Mouse (Mus musculus) midbrain, embryonic 14.5 days (tissue): Measurements from ENCODE around the gene Ddx28. TPM values are rescaled to one million over a fixed set of nuclear protein-coding genes. Genes with fewer than 3 reads are reported as not detected.
A peak's percentile ranks its signal among the peaks of the same experiment; 100 is the strongest.
"Not testable (repeated sequence)": the region's sequence is repeated elsewhere in the genome, so short reads cannot be mapped to it uniquely, and the experiment has no call there.

ENCODE experiments used
- ATAC-seq: fragments of 200-750 bp; cut with Nextera tagmentation; 2 replicates; pipeline ENCODE4 v1.8.0; 2017; ENCODE audit warnings: moderate number of reproducible peaks, moderate library complexity; ENCODE audit not compliant: low FRiP score, low TSS enrichment
- DNase-seq: peaks from one replicate; pipeline ENCODE4 v3.0.0-alpha.2; 2015
- H3K27ac ChIP-seq: fragments of 300-500 bp; sonication (generic); replicated peaks from 2 replicates; pipeline ENCODE4 v1.5.1; 2014; ENCODE audit warnings: mild to moderate bottlenecking, low read depth, low read length, moderate library complexity
- H3K27me3 ChIP-seq: fragments of 300-500 bp; sonication (generic); 2 replicates; pipeline ENCODE4 v1.6.1; 2014; ENCODE audit warnings: low read length, control low read depth, mixed read lengths; ENCODE audit not compliant: control insufficient read depth, insufficient read depth
- H3K36me3 ChIP-seq: fragments of 300-500 bp; sonication (generic); 2 replicates; pipeline ENCODE4 v1.6.1; 2014; ENCODE audit warnings: low read length, control low read depth; ENCODE audit not compliant: control insufficient read depth, insufficient read depth
- H3K4me1 ChIP-seq: fragments of 300-500 bp; sonication (generic); 2 replicates; pipeline ENCODE4 v1.6.1; 2014; ENCODE audit warnings: mild to moderate bottlenecking, antibody characterized with exemption, low read length, control low read depth; ENCODE audit not compliant: control insufficient read depth, insufficient read depth
- H3K4me2 ChIP-seq: fragments of 300-500 bp; sonication (generic); 2 replicates; pipeline ENCODE4 v1.6.1; 2014; ENCODE audit warnings: mild to moderate bottlenecking, low read length, moderate library complexity
- H3K4me3 ChIP-seq: fragments of 300-500 bp; sonication (generic); replicated peaks from 2 replicates; pipeline ENCODE4 v1.5.1; 2014; ENCODE audit warnings: low read depth, low read length
- H3K9ac ChIP-seq: fragments of 300-500 bp; sonication (generic); replicated peaks from 2 replicates; pipeline ENCODE4 v1.6.1; 2014; ENCODE audit warnings: mild to moderate bottlenecking, low read length, moderate library complexity
- H3K9me3 ChIP-seq: fragments of 300-500 bp; sonication (generic); 2 replicates; pipeline ENCODE4 v1.6.1; 2016; ENCODE audit warnings: low read length, control low read depth, mixed read lengths; ENCODE audit not compliant: control insufficient read depth
- WGBS: fragments of 180-500 bp; shearing (Covaris S2); extraction: QIAGEN DNeasy Blood & Tissue Kit; methylation state at CpG from one replicate; pipeline ENCODE4 v1.1.7; 2014; 5-methylcytosine and 5-hydroxymethylcytosine counted together
- polyA plus RNA-seq: library from polyadenylated mRNA; unstranded; fragments of >200 nt; fragmentation: Nextera tagmentation; extraction: Ambion mirVana; gene quantifications from 2 replicates; pipeline ENCODE4 v1.2.1, GENCODE M21; 2014

Gene Ddx28
- polyA plus RNA-seq, 1 experiment from 2014 or later, result 21.1 TPM

DNA sequence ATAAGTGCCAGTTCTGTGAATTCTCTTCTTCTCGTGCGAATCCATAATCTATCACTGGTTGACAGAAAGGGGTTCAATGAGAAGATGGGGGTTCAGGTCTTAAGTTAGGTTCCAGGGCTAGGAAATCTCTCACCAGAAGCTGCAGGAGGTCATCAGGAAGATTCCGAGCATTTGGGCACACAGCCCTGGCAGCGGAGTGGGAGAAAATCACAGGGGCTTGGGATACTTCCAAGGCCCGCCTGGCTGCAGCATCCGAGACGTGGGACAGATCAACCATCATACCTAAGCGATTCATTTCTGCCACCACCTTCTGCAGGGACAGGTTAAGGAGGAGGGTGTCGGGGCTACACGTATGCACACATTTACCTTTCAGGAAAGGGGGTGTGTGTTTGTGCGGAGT, 23.1 kb downstream of the Ddx28 start:
- no peak for DNase-seq
- H3K36me3 ChIP-seq, result no peaks in the 10 kb centered on the region
- no peaks in the 10 kb centered on the region for H3K27me3 ChIP-seq
- H3K9ac ChIP-seq, result no peak overlapping the region
- no peak overlapping the region for H3K27ac ChIP-seq
- H3K9me3 ChIP-seq, result no peaks in the 10 kb centered on the region
- 92% methylated on average over 11 of the region's 11 CpGs for WGBS
- H3K4me1 ChIP-seq, result no peaks in the 10 kb centered on the region
- no peak overlapping the region for H3K4me3 ChIP-seq
- no peak for ATAC-seq
- H3K4me2 ChIP-seq, result no peak overlapping the region

DNA sequence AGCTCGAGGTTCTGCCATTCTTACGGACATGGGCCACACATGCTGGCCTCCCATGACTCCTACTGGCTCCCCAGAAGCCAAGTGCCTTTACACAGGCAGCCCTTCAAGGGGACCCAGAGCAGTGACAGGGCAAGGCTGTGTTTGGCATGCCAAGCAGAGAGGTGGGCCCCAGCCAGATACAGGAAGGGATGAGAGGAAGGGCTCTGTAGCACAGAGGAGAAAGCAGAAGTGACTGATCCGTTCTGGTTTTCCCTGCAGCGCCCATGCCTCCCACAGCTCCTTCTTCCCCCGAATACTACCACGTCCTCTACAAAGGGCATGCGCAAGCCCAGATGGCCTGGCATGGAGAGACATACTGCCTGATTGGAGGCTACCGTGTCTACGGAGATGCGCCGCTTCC, 28.3 kb downstream of the Ddx28 start:
- not testable (repeated sequence) for H3K4me3 ChIP-seq, H3K27me3 ChIP-seq, H3K36me3 ChIP-seq, H3K9me3 ChIP-seq, ATAC-seq, DNase-seq, H3K4me1 ChIP-seq, H3K9ac ChIP-seq, H3K27ac ChIP-seq, H3K4me2 ChIP-seq
- WGBS, result 79% methylated on average over 11 of the region's 11 CpGs

DNA sequence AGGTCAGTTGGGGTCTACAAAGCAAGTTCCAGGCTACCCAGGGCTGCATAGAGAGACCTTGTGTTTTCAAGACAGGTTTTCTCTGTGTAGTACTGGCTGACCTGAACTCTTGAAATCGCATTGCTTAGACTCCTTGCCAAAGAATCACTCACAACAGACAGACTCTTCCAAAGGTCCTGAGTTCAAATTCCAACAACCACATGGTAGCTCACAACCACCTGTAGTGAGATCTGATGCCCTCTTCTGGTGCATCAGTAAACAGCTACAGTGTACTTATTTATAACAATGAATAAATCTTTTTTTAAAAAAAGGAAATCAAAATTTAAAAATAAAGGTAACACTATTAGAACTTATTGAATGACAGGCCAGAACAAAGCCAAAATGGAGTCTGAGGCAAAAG, 30.5 kb downstream of the Ddx28 start:
- H3K27ac ChIP-seq, result no peak overlapping the region
- no peak overlapping the region for H3K4me3 ChIP-seq
- H3K4me1 ChIP-seq, result no peaks in the 10 kb centered on the region
- no peak overlapping the region for H3K9ac ChIP-seq
- DNase-seq (no peak), ATAC-seq (no peak)
- no peaks in the 10 kb centered on the region for H3K9me3 ChIP-seq
- H3K36me3 ChIP-seq, result no peaks in the 10 kb centered on the region
- 91% methylated on average over 1 of the region's 1 CpGs for WGBS
- H3K27me3 ChIP-seq, result no peaks in the 10 kb centered on the region
- H3K4me2 ChIP-seq, result no peak overlapping the region

DNA sequence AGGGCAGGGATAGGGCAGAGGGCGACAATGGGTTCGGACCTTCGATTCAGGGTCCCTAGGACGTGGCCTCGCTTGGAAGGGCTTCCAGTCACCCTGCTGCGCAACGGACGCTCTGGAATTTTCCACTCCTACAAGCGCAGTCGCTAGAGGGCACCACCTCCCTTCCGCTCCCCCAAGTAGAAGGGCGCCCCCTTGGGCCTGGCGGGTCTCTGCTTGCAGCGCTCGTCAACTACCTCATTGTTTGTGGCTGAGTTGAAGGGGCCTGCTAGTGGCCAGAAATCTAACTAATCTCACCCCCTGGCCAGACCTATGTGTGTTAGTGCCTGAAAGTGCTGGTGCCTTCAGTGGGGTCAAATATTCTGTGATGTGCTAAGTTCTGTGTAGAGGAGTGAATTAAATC, 32.4 kb downstream of the Ddx28 start, which contains the start of gene Dpep3:
Dpep3 (minus strand) TSS at position 105 of the 400 bp plus-strand sequence.
- Histone ChIP-seq H3K4me2 (no peak within 1 kb of the TSS), H3K36me3 (no peaks in the 10 kb centered on the region), H3K27ac (no peak within 1 kb of the TSS), H3K27me3 (no peaks in the 10 kb centered on the region), H3K9me3 (no peaks in the 10 kb centered on the region), H3K4me3 (no peak within 1 kb of the TSS), H3K9ac (no peak within 1 kb of the TSS), H3K4me1 (no peaks in the 10 kb centered on the region)
- no peak for ATAC-seq
- 91% methylated on average over 15 of the region's 15 CpGs for WGBS
- DNase-seq, result no peak

DNA sequence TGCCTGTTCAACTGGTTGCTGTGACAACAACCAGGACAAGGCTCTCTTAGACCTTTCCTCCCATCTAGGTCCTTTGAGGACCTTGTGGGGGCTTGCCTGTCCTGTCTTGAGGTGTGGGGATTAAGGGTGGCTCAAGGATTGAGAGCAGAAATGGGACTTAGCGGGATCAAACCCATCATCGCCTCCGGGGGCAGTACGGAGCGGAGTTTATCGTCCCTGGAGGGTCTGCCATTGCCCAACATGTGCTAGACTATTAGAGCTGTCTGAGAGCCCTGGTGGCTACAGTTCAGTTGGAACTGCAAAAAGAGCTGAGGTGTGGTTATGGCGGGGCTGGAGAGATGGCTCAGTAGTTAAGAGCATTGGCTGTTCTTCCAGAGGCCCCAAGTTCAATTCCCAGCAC, 36.3 kb downstream of the Ddx28 start:
- ATAC-seq (no peak), DNase-seq (no peak)
- Histone ChIP-seq H3K27me3 (no peaks in the 10 kb centered on the region), H3K9ac (no peak overlapping the region), H3K9me3 (no peaks in the 10 kb centered on the region), H3K4me2 (no peak overlapping the region), H3K4me3 (no peak overlapping the region), H3K4me1 (no peaks in the 10 kb centered on the region), H3K36me3 (no peaks in the 10 kb centered on the region), H3K27ac (no peak overlapping the region)
- 60% methylated on average over 7 of the region's 7 CpGs for WGBS

GRCm38 (mm10) chr8:105971019-105971720, 40.5 kb downstream of the Ddx28 start:
- WGBS, result 73% methylated on average over 8 of the region's 8 CpGs

DNA sequence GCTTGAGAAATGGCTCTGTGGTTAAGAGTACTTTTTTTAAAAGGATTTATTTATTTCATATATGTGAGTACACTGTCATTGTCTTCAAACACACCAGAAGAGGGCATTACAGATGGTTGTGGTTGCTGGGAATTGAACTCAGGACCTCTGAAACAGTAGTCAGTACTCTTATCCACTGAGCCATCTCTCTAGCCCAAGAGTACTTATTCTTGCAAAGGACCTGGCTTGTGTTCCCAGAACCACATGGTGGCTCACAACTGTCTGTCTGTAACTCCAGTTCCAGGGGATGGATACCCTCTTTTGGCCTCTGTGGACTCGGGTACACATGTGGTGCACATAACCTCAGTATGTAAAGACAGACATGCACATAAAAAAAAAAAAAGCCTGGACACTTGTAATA, 42.3 kb downstream of the Ddx28 start:
- Histone ChIP-seq H3K4me3 (no peak overlapping the region), H3K27me3 (peaks cover 27% of the 10 kb centered on the region), H3K4me2 (no peak overlapping the region), H3K36me3 (no peaks in the 10 kb centered on the region), H3K4me1 (0 out of 2 replicates have a peak, but pooled peaks cover 5% of the 10 kb centered on the region), H3K27ac (no peak overlapping the region), H3K9ac (no peak overlapping the region), H3K9me3 (no peaks in the 10 kb centered on the region)
- no peak for DNase-seq
- ATAC-seq, result no peak
- 54% methylated on average over 1 of the region's 1 CpGs for WGBS

More at GRCm38 (mm10) chr8:105971019-105971720, 40.5 kb downstream of the Ddx28 start:
- Histone ChIP-seq H3K4me2 (no peak overlapping the region), H3K27ac (no peak overlapping the region), H3K9me3 (no peaks in the 10 kb centered on the region), H3K36me3 (no peaks in the 10 kb centered on the region), H3K4me1 (no peaks in the 10 kb centered on the region), H3K4me3 (no peak overlapping the region), H3K9ac (no peak overlapping the region), H3K27me3 (peaks cover 12% of the 10 kb centered on the region; the same call in 1 of the 2 replicates)
- DNase-seq, result no peak
- ATAC-seq, result no peak

GRCm38 (mm10) chr8:105966692-105967311, 44.9 kb downstream of the Ddx28 start:
- Histone ChIP-seq H3K9me3 (no peaks in the 10 kb centered on the region), H3K27me3 (peaks cover 27% of the 10 kb centered on the region), H3K36me3 (no peaks in the 10 kb centered on the region), H3K9ac (no peak overlapping the region), H3K4me2 (peak overlapping the region; percentile 54; the same call in 1 of the 2 replicates), H3K27ac (no peak overlapping the region), H3K4me3 (no peak overlapping the region), H3K4me1 (0 out of 2 replicates have a peak, but pooled peaks cover 5% of the 10 kb centered on the region)
- DNase-seq (peak; percentile 12), ATAC-seq (no peak)
- WGBS, result 10% methylated on average over 19 of the region's 19 CpGs

DNA sequence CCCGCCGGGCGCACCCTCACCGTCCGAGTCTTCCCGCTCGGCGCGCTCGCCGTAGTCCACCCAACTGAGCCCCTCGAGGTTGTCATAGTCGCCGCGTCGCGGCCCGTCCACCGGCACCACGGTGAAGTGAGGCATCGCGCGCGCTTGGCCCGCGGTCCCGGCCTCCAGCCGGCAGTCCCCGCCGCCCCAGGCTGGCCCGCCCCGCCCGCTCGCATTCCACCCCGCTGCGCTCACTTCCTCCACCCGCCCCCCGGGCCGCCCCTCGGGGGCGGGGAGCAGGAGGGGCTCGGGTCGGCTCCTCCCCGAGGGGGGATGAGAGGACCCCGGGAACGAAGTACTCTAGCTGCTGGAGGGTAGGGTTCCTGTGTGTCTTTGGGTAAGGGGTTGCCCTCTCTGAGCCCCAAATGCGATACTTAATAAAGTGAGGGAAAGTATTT, 45.8 kb downstream of the Ddx28 start, which contains the start of gene Slc12a4:
Slc12a4 (minus strand) TSS at position 193 of the 437 bp plus-strand sequence.
- Histone ChIP-seq H3K36me3 (no peaks in the 10 kb centered on the region), H3K4me3 (peak within 1 kb of the TSS; percentile 37), H3K9me3 (no peaks in the 10 kb centered on the region), H3K9ac (peak within 1 kb of the TSS; percentile 26), H3K27me3 (peaks cover 27% of the 10 kb centered on the region), H3K27ac (no peak within 1 kb of the TSS), H3K4me1 (0 out of 2 replicates have a peak, but pooled peaks cover 5% of the 10 kb centered on the region), H3K4me2 (peak within 1 kb of the TSS; percentile 54)
- ATAC-seq (peak; percentile 55), DNase-seq (peak; percentile 69)
- 1% methylated on average over 47 of the region's 47 CpGs for WGBS
